Mouse (Mus musculus): Measurements from ENCODE around the gene Gm6657.

DNA sequence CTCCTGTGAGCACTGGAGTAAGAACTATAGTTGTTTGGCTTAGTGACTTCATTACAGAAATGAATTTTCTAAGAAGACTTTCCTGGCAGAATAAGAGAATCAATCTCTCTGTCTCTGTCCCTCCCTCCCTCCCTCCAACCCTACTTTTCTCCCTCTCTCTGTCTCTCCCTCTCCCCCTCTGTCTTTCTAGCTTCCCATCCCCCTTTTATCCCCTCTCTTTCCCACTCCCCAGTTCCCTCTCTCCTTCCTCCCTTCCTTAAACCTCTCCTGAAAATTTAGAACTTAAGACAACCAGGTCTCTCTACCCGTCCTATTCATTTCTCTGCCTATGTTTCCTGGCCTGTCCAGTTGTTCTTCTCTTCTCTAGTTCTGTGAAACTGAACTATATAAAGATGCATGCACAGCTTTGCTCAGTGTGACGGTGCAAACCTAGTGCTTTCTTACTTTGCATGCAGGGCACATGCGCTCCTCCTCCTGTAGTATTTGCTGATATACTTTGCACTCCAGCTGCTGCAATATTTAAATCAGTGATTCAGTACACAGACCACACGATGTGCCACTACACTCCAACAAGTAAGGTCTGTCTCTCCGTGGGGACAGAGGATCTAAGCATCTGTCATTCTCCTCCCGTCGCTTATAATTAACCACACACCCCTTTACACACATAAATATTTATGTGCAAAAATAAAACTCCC, 40.6 kb upstream of the Gm6657 start:
- no peak for TF ChIP-seq CTCF (IDR thresholded peaks at IDR 0.05; ENCODE audit: low read depth, low read length)
- TF ChIP-seq TAL1 (conservative IDR thresholded peaks at IDR 0.05; ENCODE audit: low read depth, low read length) = no peak
- TF ChIP-seq GATA2 (IDR thresholded peaks at IDR 0.05; ENCODE audit: borderline replicate concordance, low read depth, low read length) = no peak
- no peak for TF ChIP-seq GATA1 (IDR thresholded peaks at IDR 0.05; ENCODE audit: borderline replicate concordance, low read length)
